Mouse (Mus musculus) common myeloid progenitor, adult 5-6 weeks (primary cell): ENCODE data around the gene Htt. TPM values are rescaled to one million over a fixed set of nuclear protein-coding genes. Genes with fewer than 3 reads are reported as not detected.
A peak's percentile ranks its signal among the peaks of the same experiment; 100 is the strongest.
"Not testable (repeated sequence)": the region's sequence is repeated elsewhere in the genome, so short reads cannot be mapped to it uniquely, and the experiment has no call there.

Experiments
- ATAC-seq: replicated peaks from 2 replicates; pipeline ENCODE4 v1.8.0; 2016; ENCODE audit warnings: low read depth, mild to moderate bottlenecking, moderate TSS enrichment, inconsistent platforms; ENCODE audit not compliant: poor library complexity, severe bottlenecking
- total RNA-seq: library from RNA; stranded (forward); fragments of 200-1000, 187-1606 nt; gene quantifications from 2 replicates; pipeline ENCODE4 v1.2.3, GENCODE M21; 2017

Htt gene
- total RNA-seq, result 23.5 and 29.6 TPM in 2 replicates

- ATAC-seq, result peak; percentile 94
These were observed at the start of gene Htt for GRCm38 (mm10) chr5:34761509-34761908. TSS of gene Htt (plus strand) at chr5:34761740.

- ATAC-seq, result not testable (repeated sequence)
These were observed 47.2 kb upstream of the Htt start for GRCm38 (mm10) chr5:34714371-34714770.

GRCm38 (mm10) chr5:34714816-34715215 lies 46.7 kb upstream of the Htt start:
- no peak for ATAC-seq

GRCm38 (mm10) chr5:34729141-34729540 lies 32.4 kb upstream of the Htt start:
- ATAC-seq, result no peak

- no peak for ATAC-seq
These were observed 31.3 kb upstream of the Htt start for GRCm38 (mm10) chr5:34730255-34730654.

- ATAC-seq, result no peak
These were observed 10.1 kb upstream of the Htt start for GRCm38 (mm10) chr5:34751477-34751876.

GRCm38 (mm10) chr5:34758762-34759161 lies 2.8 kb upstream of the Htt start:
- ATAC-seq, result no peak

GRCm38 (mm10) chr5:34760850-34761508 lies 561 bp upstream of the Htt start:
- peak; percentile 5; the same call in 1 of the 2 replicates for ATAC-seq

GRCm38 (mm10) chr5:34761934-34762611 lies 533 bp downstream of the Htt start:
- ATAC-seq, result no peak

- ATAC-seq, result no peak
These were observed 10.3 kb downstream of the Htt start for GRCm38 (mm10) chr5:34771818-34772217.

- ATAC-seq, result no peak
These were observed 11.2 kb downstream of the Htt start for GRCm38 (mm10) chr5:34772696-34773245.

GRCm38 (mm10) chr5:34773392-34773791 lies 11.9 kb downstream of the Htt start:
- ATAC-seq, result 0 out of 2 replicates have a peak, but pooled peaks have one; percentile 32

GRCm38 (mm10) chr5:34785027-34785426 lies 23.5 kb downstream of the Htt start:
- no peak for ATAC-seq

GRCm38 (mm10) chr5:34791141-34791540 lies 29.6 kb downstream of the Htt start:
- no peak for ATAC-seq

- no peak for ATAC-seq
These were observed 38.9 kb downstream of the Htt start for GRCm38 (mm10) chr5:34800292-34800953.

GRCm38 (mm10) chr5:34806038-34806437 lies 44.5 kb downstream of the Htt start:
- ATAC-seq, result no peak

- ATAC-seq, result no peak
These were observed 61.0 kb downstream of the Htt start for GRCm38 (mm10) chr5:34822431-34823149.

GRCm38 (mm10) chr5:34854079-34854478 lies 92.5 kb downstream of the Htt start:
- ATAC-seq, result no peak

GRCm38 (mm10) chr5:34865367-34865766 lies 103.8 kb downstream of the Htt start:
- no peak for ATAC-seq

GRCm38 (mm10) chr5:34880307-34880706 lies 118.8 kb downstream of the Htt start:
- ATAC-seq, result not testable (repeated sequence)
